Mouse (Mus musculus) midbrain, embryonic 13.5 days (tissue): ENCODE measurements at regions not wholly inside any gene's neighbourhood (a gene's known extent, or its start where the extent isn't known, plus 50 kb on each side); places are given as distances from the start of the nearest gene placed in this dataset.

Experiments
- ATAC-seq: fragments of 200-750 bp; cut with Nextera tagmentation; 2 replicates; pipeline ENCODE4 v1.8.0; 2017; ENCODE audit warnings: mild to moderate bottlenecking, moderate TSS enrichment, moderate library complexity
- H3K27ac ChIP-seq: fragments of 300-500 bp; sonication (generic); 2 replicates; pipeline ENCODE4 v1.5.1; 2015; ENCODE audit warnings: inconsistent platforms, mild to moderate bottlenecking, moderate library complexity
- H3K27me3 ChIP-seq: fragments of 300-500 bp; sonication (generic); 2 replicates; pipeline ENCODE4 v1.6.1; 2015; ENCODE audit warnings: mild to moderate bottlenecking, inconsistent platforms
- H3K36me3 ChIP-seq: fragments of 300-500 bp; sonication (generic); 2 replicates; pipeline ENCODE4 v1.6.1; 2015; ENCODE audit warnings: mild to moderate bottlenecking, inconsistent platforms
- H3K4me1 ChIP-seq: fragments of 300-500 bp; sonication (generic); replicated peaks from 2 replicates; pipeline ENCODE4 v1.6.1; 2015; ENCODE audit warnings: inconsistent platforms
- H3K4me2 ChIP-seq: fragments of 300-500 bp; sonication (generic); replicated peaks from 2 replicates; pipeline ENCODE4 v1.6.1; 2015; ENCODE audit warnings: moderate library complexity, mild to moderate bottlenecking, inconsistent platforms
- H3K4me3 ChIP-seq: fragments of 300-500 bp; sonication (generic); replicated peaks from 2 replicates; pipeline ENCODE4 v1.5.1; 2015; ENCODE audit warnings: mild to moderate bottlenecking, inconsistent platforms
- H3K9ac ChIP-seq: fragments of 300-500 bp; sonication (generic); replicated peaks from 2 replicates; pipeline ENCODE4 v1.6.1; 2015; ENCODE audit warnings: mild to moderate bottlenecking, inconsistent platforms
- H3K9me3 ChIP-seq: fragments of 300-500 bp; sonication (generic); 2 replicates; pipeline ENCODE4 v1.6.1; 2016; ENCODE audit warnings: mild to moderate bottlenecking, inconsistent platforms
- WGBS: fragments of 180-500 bp; shearing (Covaris S2); methylation state at CpG from one replicate; pipeline ENCODE4 v1.1.7; 2015; 5-methylcytosine and 5-hydroxymethylcytosine counted together

GRCm38 (mm10) chr8:26907347-26908170, 69.6 kb upstream of the Zfp703 start:
- H3K27ac ChIP-seq = no peak overlapping the region
- ATAC-seq = no peak
- no peak overlapping the region for H3K9ac ChIP-seq
- no peaks in the 10 kb centered on the region for H3K27me3 ChIP-seq
- 86% methylated on average over 8 of the region's 8 CpGs for WGBS
- H3K4me1 ChIP-seq = no peaks in the 10 kb centered on the region
- H3K9me3 ChIP-seq = no peaks in the 10 kb centered on the region
- no peak overlapping the region for H3K4me2 ChIP-seq
- no peak overlapping the region for H3K4me3 ChIP-seq
- H3K36me3 ChIP-seq = no peaks in the 10 kb centered on the region

- no peaks in the 10 kb centered on the region for H3K27me3 ChIP-seq
- no peak overlapping the region for H3K4me2 ChIP-seq
- ATAC-seq = no peak
- H3K4me3 ChIP-seq = no peak overlapping the region
- WGBS = 82% methylated on average over 3 of the region's 3 CpGs
- H3K9me3 ChIP-seq = no peaks in the 10 kb centered on the region
- H3K27ac ChIP-seq = no peak overlapping the region
- H3K4me1 ChIP-seq = no peaks in the 10 kb centered on the region
- H3K9ac ChIP-seq = no peak overlapping the region
- H3K36me3 ChIP-seq = no peaks in the 10 kb centered on the region
Measured at GRCm38 (mm10) chr8:26910186-26910585, 66.9 kb upstream of the Zfp703 start.

DNA sequence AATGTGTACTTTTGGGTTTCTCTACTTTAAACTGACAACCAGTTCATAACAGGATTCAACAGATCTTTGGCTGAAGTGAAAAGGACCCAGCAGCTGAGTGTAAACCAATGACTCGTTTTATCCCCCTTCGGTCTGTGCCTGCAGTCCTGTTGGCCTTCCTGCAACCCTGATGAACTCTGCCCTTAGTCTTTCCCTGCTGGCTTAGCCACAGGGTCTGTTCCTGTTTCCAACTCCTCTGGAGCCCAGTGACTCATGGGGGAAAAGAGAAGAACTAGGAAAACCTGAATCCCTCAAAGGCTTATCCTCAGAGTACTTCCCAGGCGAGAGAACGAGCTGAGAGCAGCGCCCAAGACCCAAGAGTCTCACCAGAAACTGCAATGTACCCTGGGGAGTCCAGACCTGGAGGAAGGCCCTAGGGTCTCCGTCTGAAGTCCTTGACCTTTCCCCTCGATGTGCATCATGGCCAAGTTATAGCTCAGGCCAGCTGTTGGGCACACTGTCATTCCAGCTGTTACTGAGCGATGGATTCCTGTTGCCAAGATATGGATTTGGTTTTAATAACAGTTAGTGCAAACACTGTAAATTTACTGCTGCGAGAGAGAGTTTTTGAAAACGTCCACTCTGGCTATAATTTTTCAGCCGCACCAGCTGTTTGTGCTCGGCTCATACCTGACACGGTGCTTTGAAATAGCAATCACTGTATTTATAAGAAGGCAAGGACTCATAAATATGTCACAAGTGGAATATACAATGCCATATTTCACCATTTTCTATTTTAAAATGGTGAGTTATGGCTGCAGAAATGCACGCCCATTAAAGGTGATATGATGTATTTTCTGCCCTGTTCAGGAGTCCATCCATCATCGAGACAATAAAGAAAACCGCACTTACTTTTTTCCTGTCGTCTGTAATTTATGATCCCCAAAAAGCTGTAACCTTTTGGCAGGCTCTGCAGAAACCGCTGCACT, 63.3 kb upstream of the Zfp703 start:
- H3K4me3 ChIP-seq = no peak overlapping the region
- WGBS = 86% methylated on average over 18 of the region's 18 CpGs
- no peaks in the 10 kb centered on the region for H3K4me1 ChIP-seq
- no peak overlapping the region for H3K4me2 ChIP-seq
- no peaks in the 10 kb centered on the region for H3K9me3 ChIP-seq
- no peak overlapping the region; the same call in 1 of the 2 replicates for H3K27ac ChIP-seq
- H3K36me3 ChIP-seq = no peaks in the 10 kb centered on the region
- no peak for ATAC-seq
- H3K27me3 ChIP-seq = no peaks in the 10 kb centered on the region
- H3K9ac ChIP-seq = no peak overlapping the region

GRCm38 (mm10) chr8:26915731-26916130, 61.4 kb upstream of the Zfp703 start:
- no peak overlapping the region for H3K9ac ChIP-seq
- no peaks in the 10 kb centered on the region for H3K9me3 ChIP-seq
- no peak for ATAC-seq
- no peak overlapping the region for H3K4me3 ChIP-seq
- no peaks in the 10 kb centered on the region for H3K27me3 ChIP-seq
- no peaks in the 10 kb centered on the region for H3K4me1 ChIP-seq
- no peak overlapping the region for H3K4me2 ChIP-seq
- no peak overlapping the region for H3K27ac ChIP-seq
- H3K36me3 ChIP-seq = no peaks in the 10 kb centered on the region
- WGBS = 85% methylated on average over 8 of the region's 8 CpGs

GRCm38 (mm10) chr8:26921531-26922177, 55.5 kb upstream of the Zfp703 start:
- H3K27ac ChIP-seq = no peak overlapping the region
- H3K4me1 ChIP-seq = no peaks in the 10 kb centered on the region
- no peak overlapping the region for H3K4me2 ChIP-seq
- H3K27me3 ChIP-seq = no peaks in the 10 kb centered on the region
- no peaks in the 10 kb centered on the region for H3K9me3 ChIP-seq
- no peak overlapping the region for H3K9ac ChIP-seq
- ATAC-seq = no peak
- 91% methylated on average over 5 of the region's 5 CpGs for WGBS
- H3K36me3 ChIP-seq = no peaks in the 10 kb centered on the region
- H3K4me3 ChIP-seq = no peak overlapping the region

- Histone ChIP-seq H3K27ac (no peak overlapping the region), H3K9me3 (no peaks in the 10 kb centered on the region), H3K9ac (no peak overlapping the region), H3K27me3 (no peaks in the 10 kb centered on the region), H3K36me3 (no peaks in the 10 kb centered on the region), H3K4me1 (no peaks in the 10 kb centered on the region), H3K4me2 (no peak overlapping the region), H3K4me3 (no peak overlapping the region)
- no peak for ATAC-seq
- WGBS = 88% methylated on average over 5 of the region's 5 CpGs
Measured at GRCm38 (mm10) chr8:26922178-26922540, 55.0 kb upstream of the Zfp703 start.

DNA sequence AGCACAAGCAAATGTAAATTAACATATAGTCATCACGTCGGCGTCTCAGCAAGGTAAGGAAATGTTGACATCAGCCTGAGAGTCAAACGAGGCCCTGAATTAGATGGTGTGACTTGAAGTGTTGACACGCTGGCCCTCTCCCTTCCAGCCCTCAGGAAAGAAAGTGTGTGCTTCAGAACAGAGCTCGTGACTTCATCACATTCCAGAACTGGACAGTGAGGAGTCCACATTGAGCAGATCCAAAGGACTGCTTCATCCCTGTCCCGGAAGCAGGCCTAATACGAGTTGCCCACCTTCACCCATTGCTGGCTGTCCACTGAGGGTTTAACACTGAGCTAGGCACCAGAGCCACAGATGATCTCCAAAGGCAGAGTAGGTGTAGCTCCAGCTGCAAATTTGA, 54.0 kb upstream of the Zfp703 start:
- H3K9ac ChIP-seq = no peak overlapping the region
- no peak overlapping the region for H3K4me2 ChIP-seq
- H3K4me3 ChIP-seq = no peak overlapping the region
- no peaks in the 10 kb centered on the region for H3K36me3 ChIP-seq
- no peaks in the 10 kb centered on the region for H3K27me3 ChIP-seq
- H3K9me3 ChIP-seq = no peaks in the 10 kb centered on the region
- WGBS = 90% methylated on average over 8 of the region's 8 CpGs
- ATAC-seq = no peak
- no peaks in the 10 kb centered on the region for H3K4me1 ChIP-seq
- no peak overlapping the region for H3K27ac ChIP-seq
